Mouse (Mus musculus): ENCODE measurements around the gene Spg7. TPM values are rescaled to one million over a fixed set of nuclear protein-coding genes. Genes with fewer than 3 reads are reported as not detected.

Spg7 gene
- polyA plus RNA-seq, 1 experiment, result 173 TPM

Other genes with a start within 250 kb of the Spg7 start
- 0.32 TPM in 1 of 2 replicates, not detected in the other for gene Cdh15, start 215.0 kb upstream of the Spg7 start, polyA plus RNA-seq (2012; ENCODE audit: insufficient read depth, insufficient read length, missing spikeins)
- 33.3 and 37.9 TPM in 2 replicates for gene Ankrd11, start 20.7 kb upstream of the Spg7 start, polyA plus RNA-seq (2012; ENCODE audit: insufficient read depth, insufficient read length, missing spikeins)
- gene Rpl13, start 39.4 kb downstream of the Spg7 start, polyA plus RNA-seq (2012; ENCODE audit: insufficient read depth, insufficient read length, missing spikeins), result 615 and 813 TPM in 2 replicates
- gene Cpne7, start 54.4 kb downstream of the Spg7 start, polyA plus RNA-seq (2012; ENCODE audit: insufficient read depth, insufficient read length, missing spikeins), result not detected in 2 replicates
- gene Sult5a1, start 95.4 kb downstream of the Spg7 start, polyA plus RNA-seq (2012; ENCODE audit: insufficient read depth, insufficient read length, missing spikeins), result 3.4 and 4.3 TPM in 2 replicates
- gene Dpep1, start 123.3 kb downstream of the Spg7 start, polyA plus RNA-seq (2012; ENCODE audit: insufficient read depth, insufficient read length, missing spikeins), result 29.4 and 31.2 TPM in 2 replicates
- gene Chmp1a, start 149.8 kb downstream of the Spg7 start, polyA plus RNA-seq (2012; ENCODE audit: insufficient read depth, insufficient read length, missing spikeins), result 34.7 and 39.5 TPM in 2 replicates
- 5.8 TPM in 1 of 2 replicates, not detected in the other for gene Spata33, start 149.9 kb downstream of the Spg7 start, polyA plus RNA-seq (2012; ENCODE audit: insufficient read depth, insufficient read length, missing spikeins)
- 11.4 and 12.3 TPM in 2 replicates for gene Cdk10, start 161.9 kb downstream of the Spg7 start, polyA plus RNA-seq (2012; ENCODE audit: insufficient read depth, insufficient read length, missing spikeins)
- 1.4 and 1.9 TPM in 2 replicates for gene Spata2l, start 173.3 kb downstream of the Spg7 start, polyA plus RNA-seq (2012; ENCODE audit: insufficient read depth, insufficient read length, missing spikeins)
- 3.3 and 7.7 TPM in 2 replicates for gene Zfp276, start 191.3 kb downstream of the Spg7 start, polyA plus RNA-seq (2012; ENCODE audit: insufficient read depth, insufficient read length, missing spikeins)
- gene Vps9d1, start 191.4 kb downstream of the Spg7 start, polyA plus RNA-seq (2012; ENCODE audit: insufficient read depth, insufficient read length, missing spikeins), result 7.7 and 8.5 TPM in 2 replicates